Mouse (Mus musculus): ENCODE measurements around the gene Pja2. TPM values are rescaled to one million over a fixed set of nuclear protein-coding genes. Genes with fewer than 3 reads are reported as not detected.
A peak's percentile ranks its signal among the peaks of the same experiment; 100 is the strongest.

Pja2 gene
- 38.4 and 39.0 TPM in 2 replicates for polyA plus RNA-seq (2014; fragmentation: Nextera tagmentation; extraction: Ambion mirVana)

DNA sequence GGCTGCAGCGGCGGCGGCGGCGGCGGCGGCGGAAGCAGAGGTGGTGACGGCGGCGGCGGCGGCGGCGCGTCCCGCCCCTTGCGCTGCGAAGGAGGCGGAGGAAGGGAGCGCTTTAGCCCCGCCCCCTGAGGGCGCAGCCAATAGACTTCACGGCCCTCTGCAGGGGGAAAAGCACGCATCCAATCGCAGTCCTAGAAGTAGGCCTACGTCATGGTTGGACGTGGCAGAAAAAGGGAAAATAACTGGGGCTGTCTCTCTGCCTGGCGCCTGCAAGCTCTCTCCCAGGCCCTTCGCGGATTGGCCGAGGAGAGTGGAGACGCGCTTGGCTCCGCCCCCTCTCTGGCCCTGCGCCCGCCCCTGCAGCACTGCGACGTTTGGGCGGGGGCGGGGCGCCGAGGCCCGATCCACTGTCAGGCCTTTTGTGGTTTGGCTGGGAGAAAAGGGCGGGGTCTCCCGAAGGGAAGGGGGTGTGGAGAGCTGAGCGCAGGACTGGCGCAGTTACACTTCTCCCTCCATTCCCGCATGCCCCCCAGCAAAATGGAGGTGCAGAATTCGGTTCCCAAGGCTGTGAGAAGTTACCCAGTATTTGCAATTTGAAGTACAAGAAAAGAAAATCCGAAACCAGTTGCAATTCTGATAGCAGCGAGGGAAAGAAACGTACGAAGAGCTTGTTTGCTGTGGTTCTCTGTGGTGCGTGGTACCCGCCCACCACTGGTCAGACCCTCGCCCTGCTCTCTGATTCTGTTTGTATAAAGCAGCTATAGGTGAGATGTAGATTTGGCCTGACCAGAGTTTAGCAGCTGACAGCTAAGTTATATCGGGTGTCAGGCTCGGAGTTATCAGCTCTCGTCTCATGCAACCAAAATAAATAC lies at the start of gene Pja2:
Gene Pja2 (minus strand): TSS at position 19 of the 872 bp plus-strand sequence.
- ATAC-seq (replicated peaks; ENCODE audit: low FRiP score) (peak; percentile 99), DNase-seq (ENCODE audit: low spot score) (peak; percentile 96)
- H3K4me3 ChIP-seq (ENCODE audit: low read depth, low read length), result peak within 1 kb of the TSS; percentile 98
- peaks cover 2% of the 10 kb centered on the region for H3K4me1 ChIP-seq (replicated peaks; ENCODE audit: control insufficient read depth, insufficient read depth, low read length)
- H3K27me3 ChIP-seq (replicated peaks; ENCODE audit: control insufficient read depth, insufficient read depth, low read length), result no peaks in the 10 kb centered on the region
- H3K9ac ChIP-seq (ENCODE audit: low read depth, low read length), result peak within 1 kb of the TSS; percentile 90
- WGBS, result under 1% methylated on average over 47 of the region's 60 CpGs
- H3K27ac ChIP-seq (ENCODE audit: low read depth, low read length), result peak within 1 kb of the TSS; percentile 96
- peak within 1 kb of the TSS; percentile 92 for H3K4me2 ChIP-seq
- no peaks in the 10 kb centered on the region for H3K9me3 ChIP-seq (ENCODE audit: control insufficient read depth, low read length)
- no peaks in the 10 kb centered on the region for H3K36me3 ChIP-seq (ENCODE audit: control insufficient read depth, insufficient read depth, low read length)

GRCm38 (mm10) chr17:64375327-64375726 lies 43.6 kb upstream of the Pja2 start:
- peak; percentile 51 for ATAC-seq (replicated peaks; ENCODE audit: low FRiP score)
- Histone ChIP-seq H3K36me3 (ENCODE audit: control insufficient read depth, insufficient read depth, low read length) (no peaks in the 10 kb centered on the region), H3K4me3 (ENCODE audit: low read depth, low read length) (no peak overlapping the region), H3K4me1 (replicated peaks; ENCODE audit: control insufficient read depth, insufficient read depth, low read length) (no peaks in the 10 kb centered on the region), H3K9me3 (ENCODE audit: control insufficient read depth, low read length) (no peaks in the 10 kb centered on the region), H3K4me2 (no peak overlapping the region), H3K27me3 (replicated peaks; ENCODE audit: control insufficient read depth, insufficient read depth, low read length) (no peaks in the 10 kb centered on the region), H3K27ac (ENCODE audit: low read depth, low read length) (no peak overlapping the region), H3K9ac (ENCODE audit: low read depth, low read length) (no peak overlapping the region)
- DNase-seq (ENCODE audit: low spot score), result peak; percentile 42
- 70% methylated on average over 4 of the region's 4 CpGs for WGBS

- Histone ChIP-seq H3K9me3 (ENCODE audit: control insufficient read depth, low read length) (no peaks in the 10 kb centered on the region), H3K4me2 (no peak overlapping the region), H3K36me3 (ENCODE audit: control insufficient read depth, insufficient read depth, low read length) (no peaks in the 10 kb centered on the region), H3K4me1 (replicated peaks; ENCODE audit: control insufficient read depth, insufficient read depth, low read length) (no peaks in the 10 kb centered on the region), H3K27ac (ENCODE audit: low read depth, low read length) (no peak overlapping the region), H3K4me3 (ENCODE audit: low read depth, low read length) (no peak overlapping the region), H3K27me3 (replicated peaks; ENCODE audit: control insufficient read depth, insufficient read depth, low read length) (no peaks in the 10 kb centered on the region), H3K9ac (ENCODE audit: low read depth, low read length) (no peak overlapping the region)
- WGBS, result 93% methylated on average over 1 of the region's 1 CpGs
- no peak for DNase-seq (ENCODE audit: low spot score)
- no peak for ATAC-seq (replicated peaks; ENCODE audit: low FRiP score)
Observed at GRCm38 (mm10) chr17:64363694-64364093, 32.0 kb upstream of the Pja2 start.

DNA sequence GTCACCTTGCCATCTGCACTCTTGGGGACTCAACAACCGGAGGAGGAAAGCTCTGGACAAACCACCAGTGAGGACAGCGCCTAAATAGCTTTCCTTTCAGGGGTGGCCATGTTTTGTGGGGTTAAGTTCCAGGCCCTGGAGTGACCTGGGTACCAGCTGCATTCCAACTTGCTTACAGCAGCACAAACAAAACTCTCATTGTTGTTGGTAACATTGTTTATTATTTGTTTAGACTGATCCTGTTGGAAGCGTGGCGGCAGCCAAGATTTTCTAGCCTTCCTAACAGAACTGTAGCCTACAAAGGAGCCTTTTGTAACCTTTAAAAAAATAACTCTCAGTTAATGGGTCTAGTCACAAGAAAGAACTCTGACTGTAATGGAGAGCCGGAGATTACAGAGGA lies 30.9 kb upstream of the Pja2 start:
- H3K4me3 ChIP-seq (ENCODE audit: low read depth, low read length), result no peak overlapping the region
- H3K4me1 ChIP-seq (replicated peaks; ENCODE audit: control insufficient read depth, insufficient read depth, low read length), result no peaks in the 10 kb centered on the region
- H3K9me3 ChIP-seq (ENCODE audit: control insufficient read depth, low read length), result no peaks in the 10 kb centered on the region
- no peaks in the 10 kb centered on the region for H3K27me3 ChIP-seq (replicated peaks; ENCODE audit: control insufficient read depth, insufficient read depth, low read length)
- H3K36me3 ChIP-seq (ENCODE audit: control insufficient read depth, insufficient read depth, low read length), result no peaks in the 10 kb centered on the region
- no peak for DNase-seq (ENCODE audit: low spot score)
- 80% methylated on average over 5 of the region's 5 CpGs for WGBS
- no peak overlapping the region for H3K9ac ChIP-seq (ENCODE audit: low read depth, low read length)
- no peak overlapping the region for H3K27ac ChIP-seq (ENCODE audit: low read depth, low read length)
- ATAC-seq (replicated peaks; ENCODE audit: low FRiP score), result no peak
- no peak overlapping the region for H3K4me2 ChIP-seq

DNA sequence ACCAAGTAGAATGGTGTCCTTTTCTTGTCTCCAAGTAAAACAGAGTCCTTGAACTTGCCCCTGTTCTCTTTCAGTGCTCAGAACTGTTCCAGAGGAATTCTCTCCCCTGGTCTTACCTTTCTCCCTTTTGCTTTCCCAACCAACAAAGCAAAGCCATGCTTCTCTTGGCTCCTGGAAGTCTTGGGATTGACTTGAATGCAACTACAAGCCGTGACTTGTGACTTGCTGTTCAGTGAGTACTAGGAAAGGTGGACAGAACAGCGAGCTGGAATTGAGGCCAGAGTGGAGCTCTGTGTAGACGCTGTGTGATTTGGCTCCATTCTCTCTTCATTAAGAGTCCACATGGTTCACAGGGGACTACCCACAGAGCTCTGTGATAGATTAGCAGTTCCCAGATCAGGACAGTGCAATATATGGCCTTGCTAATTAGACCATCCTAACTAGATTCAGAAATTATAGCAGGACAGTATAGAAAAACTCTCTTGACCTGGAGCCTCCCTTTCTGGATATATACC lies 30.3 kb upstream of the Pja2 start:
- Histone ChIP-seq H3K9me3 (ENCODE audit: control insufficient read depth, low read length) (no peaks in the 10 kb centered on the region), H3K4me1 (replicated peaks; ENCODE audit: control insufficient read depth, insufficient read depth, low read length) (no peaks in the 10 kb centered on the region), H3K9ac (ENCODE audit: low read depth, low read length) (no peak overlapping the region), H3K27me3 (replicated peaks; ENCODE audit: control insufficient read depth, insufficient read depth, low read length) (no peaks in the 10 kb centered on the region), H3K36me3 (ENCODE audit: control insufficient read depth, insufficient read depth, low read length) (no peaks in the 10 kb centered on the region), H3K27ac (ENCODE audit: low read depth, low read length) (no peak overlapping the region), H3K4me3 (ENCODE audit: low read depth, low read length) (no peak overlapping the region), H3K4me2 (no peak overlapping the region)
- ATAC-seq (replicated peaks; ENCODE audit: low FRiP score), result no peak
- 74% methylated on average over 3 of the region's 3 CpGs for WGBS
- DNase-seq (ENCODE audit: low spot score), result no peak

DNA sequence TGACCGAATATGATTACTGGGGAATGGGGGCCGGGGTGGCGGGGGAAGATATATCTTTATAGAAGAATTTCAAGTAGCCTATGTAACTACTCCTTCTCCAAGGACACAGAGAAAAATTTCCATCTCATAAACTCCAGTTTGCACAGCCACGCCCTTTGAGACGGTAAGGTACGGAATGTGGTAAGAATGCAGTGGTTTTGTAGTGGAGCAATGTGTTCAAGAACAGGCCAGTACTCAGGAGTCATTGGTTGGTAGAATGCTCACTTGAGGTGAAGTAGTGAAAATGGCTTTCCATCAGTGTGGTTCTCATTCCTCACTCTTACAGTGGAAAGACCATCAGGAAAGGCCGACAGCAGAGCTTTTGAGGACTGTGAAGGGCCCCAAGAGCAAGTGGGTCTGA lies 22.2 kb upstream of the Pja2 start:
- no peaks in the 10 kb centered on the region for H3K9me3 ChIP-seq (ENCODE audit: control insufficient read depth, low read length)
- ATAC-seq (replicated peaks; ENCODE audit: low FRiP score) (no peak), DNase-seq (ENCODE audit: low spot score) (no peak)
- H3K9ac ChIP-seq (ENCODE audit: low read depth, low read length), result no peak overlapping the region
- H3K27ac ChIP-seq (ENCODE audit: low read depth, low read length), result no peak overlapping the region
- 89% methylated on average over 7 of the region's 7 CpGs for WGBS
- H3K4me2 ChIP-seq, result no peak overlapping the region
- H3K27me3 ChIP-seq (replicated peaks; ENCODE audit: control insufficient read depth, insufficient read depth, low read length), result no peaks in the 10 kb centered on the region
- H3K4me3 ChIP-seq (ENCODE audit: low read depth, low read length), result no peak overlapping the region
- H3K36me3 ChIP-seq (ENCODE audit: control insufficient read depth, insufficient read depth, low read length), result no peaks in the 10 kb centered on the region
- no peaks in the 10 kb centered on the region for H3K4me1 ChIP-seq (replicated peaks; ENCODE audit: control insufficient read depth, insufficient read depth, low read length)

DNA sequence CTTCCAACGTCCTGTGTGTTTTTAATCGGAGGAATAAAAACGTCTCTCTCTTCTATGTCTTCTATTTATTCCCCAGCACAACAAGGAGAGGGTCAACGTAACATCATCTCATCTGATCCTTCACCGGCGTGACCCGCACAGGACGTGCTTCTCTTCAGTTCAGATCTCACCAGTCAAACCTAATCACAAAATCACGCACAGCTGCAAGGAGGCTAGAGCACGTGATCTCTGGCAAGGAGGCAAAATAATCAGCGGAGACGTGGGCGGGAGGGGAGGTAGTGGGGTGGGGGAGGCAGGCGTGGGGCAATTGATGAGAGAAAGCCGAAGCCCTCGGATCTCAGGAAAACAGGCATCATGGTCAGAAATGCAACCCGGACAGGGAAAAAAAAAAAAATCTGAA lies 14.4 kb upstream of the Pja2 start:
- no peaks in the 10 kb centered on the region for H3K36me3 ChIP-seq (ENCODE audit: control insufficient read depth, insufficient read depth, low read length)
- ATAC-seq (replicated peaks; ENCODE audit: low FRiP score), result no peak
- no peaks in the 10 kb centered on the region for H3K4me1 ChIP-seq (replicated peaks; ENCODE audit: control insufficient read depth, insufficient read depth, low read length)
- 59% methylated on average over 17 of the region's 17 CpGs for WGBS
- H3K4me3 ChIP-seq (ENCODE audit: low read depth, low read length), result no peak overlapping the region
- H3K9ac ChIP-seq (ENCODE audit: low read depth, low read length), result no peak overlapping the region
- no peaks in the 10 kb centered on the region for H3K27me3 ChIP-seq (replicated peaks; ENCODE audit: control insufficient read depth, insufficient read depth, low read length)
- no peak for DNase-seq (ENCODE audit: low spot score)
- H3K9me3 ChIP-seq (ENCODE audit: control insufficient read depth, low read length), result no peaks in the 10 kb centered on the region
- no peak overlapping the region for H3K27ac ChIP-seq (ENCODE audit: low read depth, low read length)
- H3K4me2 ChIP-seq, result no peak overlapping the region

DNA sequence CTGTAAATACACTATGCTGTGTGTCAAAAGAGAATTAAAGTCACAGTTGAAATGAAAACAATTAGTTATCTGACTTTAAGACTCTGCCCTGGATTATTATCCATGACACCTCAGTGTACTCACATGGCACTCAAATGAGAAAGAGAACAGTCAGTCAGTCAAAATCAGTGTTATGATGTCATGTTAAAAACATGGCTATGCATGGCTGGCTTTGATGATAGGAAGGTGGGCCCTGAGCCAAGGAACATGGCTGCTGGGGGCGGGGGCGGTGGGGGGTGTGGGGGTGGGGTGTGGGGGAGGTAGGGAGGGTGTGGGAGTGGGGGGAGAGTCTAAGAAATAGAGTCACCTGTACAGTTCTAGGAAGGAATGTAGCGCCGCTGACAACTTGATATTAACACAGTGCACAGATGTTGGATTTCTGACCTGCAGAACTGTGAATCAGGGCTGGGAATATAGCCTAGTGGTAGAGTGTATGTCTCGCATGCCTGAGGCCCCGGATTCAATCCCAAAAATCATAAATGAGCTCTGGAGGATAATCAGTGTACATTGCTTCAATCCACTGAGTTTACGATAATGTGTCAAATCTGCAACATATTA lies 13.0 kb upstream of the Pja2 start:
- Histone ChIP-seq H3K27ac (ENCODE audit: low read depth, low read length) (no peak overlapping the region), H3K9ac (ENCODE audit: low read depth, low read length) (no peak overlapping the region)
- 86% methylated on average over 7 of the region's 7 CpGs for WGBS

More for the DNA sequence above, 13.0 kb upstream of the Pja2 start:
- no peaks in the 10 kb centered on the region for H3K36me3 ChIP-seq (ENCODE audit: control insufficient read depth, insufficient read depth, low read length)
- H3K9me3 ChIP-seq (ENCODE audit: control insufficient read depth, low read length), result no peaks in the 10 kb centered on the region
- no peak overlapping the region for H3K4me2 ChIP-seq
- no peak for ATAC-seq (replicated peaks; ENCODE audit: low FRiP score)
- DNase-seq (ENCODE audit: low spot score), result no peak
- no peaks in the 10 kb centered on the region for H3K4me1 ChIP-seq (replicated peaks; ENCODE audit: control insufficient read depth, insufficient read depth, low read length)
- H3K4me3 ChIP-seq (ENCODE audit: low read depth, low read length), result no peak overlapping the region
- H3K27me3 ChIP-seq (replicated peaks; ENCODE audit: control insufficient read depth, insufficient read depth, low read length), result no peaks in the 10 kb centered on the region
